Mouse (Mus musculus) induced T-regulatory cell, adult 2 months (primary cell): Measurements from ENCODE around the gene Gtf2i.

Source experiments
- DNase-seq: peaks from one replicate; pipeline ENCODE4 v3.0.0-alpha.2; 2012; ENCODE audit warnings: low read depth

Gtf2i gene

DNA sequence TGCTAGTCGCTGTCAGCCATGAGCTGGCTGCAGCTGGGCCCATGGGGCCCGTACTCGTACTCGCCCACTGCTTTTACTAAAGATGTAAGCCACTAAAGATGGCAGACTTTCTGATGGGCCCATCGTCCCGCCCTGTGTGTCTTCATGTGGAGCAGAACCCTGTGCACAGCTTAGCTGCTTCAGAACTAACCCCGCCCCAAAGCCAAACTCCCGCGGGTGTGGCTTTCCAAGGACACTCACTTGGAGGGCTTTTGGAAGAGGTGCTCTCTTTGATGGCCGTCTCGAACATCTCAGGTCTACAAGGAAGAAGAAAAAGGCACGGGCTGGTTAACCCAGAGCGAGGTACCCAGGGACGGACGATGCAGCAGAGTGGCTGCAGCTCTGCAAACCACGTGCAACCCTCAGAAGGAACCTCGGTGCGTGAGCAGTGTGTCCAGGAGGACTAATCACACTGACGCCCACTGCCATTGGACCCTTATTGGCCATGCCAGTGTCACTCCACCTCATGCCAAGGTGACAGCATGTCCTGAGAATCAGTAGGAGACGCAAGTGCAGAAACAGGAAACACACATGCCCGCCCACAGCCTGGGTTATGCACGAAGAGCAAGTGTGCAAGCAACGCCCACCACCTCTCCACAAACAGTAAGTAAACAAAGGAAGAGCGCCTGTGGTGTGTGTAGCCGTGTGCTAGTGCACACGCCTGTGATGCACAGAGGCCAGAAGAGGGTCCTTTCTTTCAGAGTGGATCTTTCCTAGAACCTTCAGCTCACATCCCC is 70.7 kb downstream of the Gtf2i start:
- peak; percentile 62 for DNase-seq

DNA sequence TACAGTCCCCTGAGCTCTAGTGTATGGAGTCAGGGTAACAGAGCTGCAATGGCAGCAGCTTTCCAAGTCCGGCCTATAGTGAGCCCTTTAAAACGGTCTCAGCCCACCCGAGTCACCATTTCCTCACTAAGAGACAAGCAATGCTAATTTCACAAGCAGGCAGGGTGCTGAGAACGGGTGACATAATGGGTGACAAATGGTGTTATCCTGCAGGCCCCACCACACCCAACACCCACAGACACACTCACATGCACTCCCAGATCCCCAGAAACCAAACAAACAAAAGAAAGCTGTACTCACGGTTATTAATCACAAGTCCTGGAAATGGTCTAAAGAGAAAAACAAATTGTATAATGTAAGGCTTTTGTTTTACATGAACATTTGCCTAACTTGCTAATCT is 72.7 kb downstream of the Gtf2i start:
- DNase-seq: no peak

DNA sequence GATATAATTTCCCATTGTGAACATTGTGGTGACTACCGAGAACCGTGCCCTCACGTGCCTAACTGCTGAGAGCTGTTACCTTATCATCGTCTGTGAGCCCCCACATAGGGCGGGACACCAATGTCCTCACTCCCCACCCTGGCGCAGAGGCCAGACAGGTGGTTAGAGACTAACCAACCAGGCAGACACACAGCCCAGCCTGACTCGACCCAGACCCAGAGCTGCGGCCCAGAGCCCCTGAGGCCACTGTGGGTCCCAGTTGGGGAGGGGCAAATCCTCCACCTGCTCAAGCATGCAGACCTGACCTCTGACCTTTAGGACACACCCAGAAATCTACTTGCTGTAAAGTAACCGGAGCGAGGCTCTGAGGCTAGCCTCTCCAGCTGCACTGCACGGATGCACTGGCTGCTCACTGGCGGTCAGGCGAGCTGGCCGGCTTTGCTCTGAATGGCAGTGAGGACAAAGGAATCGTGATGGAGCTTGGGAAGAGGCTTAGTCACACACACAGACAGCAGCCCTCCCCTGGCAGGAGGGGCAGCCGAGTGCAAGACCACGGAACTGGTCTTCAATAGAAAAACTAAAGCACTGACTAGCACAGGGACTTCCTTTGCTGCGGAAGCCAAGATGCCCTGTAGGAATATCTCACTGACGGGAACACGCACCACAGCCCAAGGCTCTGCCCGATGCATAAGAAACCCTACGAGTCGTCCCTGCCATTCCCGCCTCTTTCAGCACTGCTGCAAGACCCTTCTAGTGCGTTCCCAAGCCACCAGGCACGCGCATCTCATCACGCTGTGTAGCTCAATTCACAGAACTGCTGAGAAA is 76.4 kb downstream of the Gtf2i start:
- no peak for DNase-seq

DNA sequence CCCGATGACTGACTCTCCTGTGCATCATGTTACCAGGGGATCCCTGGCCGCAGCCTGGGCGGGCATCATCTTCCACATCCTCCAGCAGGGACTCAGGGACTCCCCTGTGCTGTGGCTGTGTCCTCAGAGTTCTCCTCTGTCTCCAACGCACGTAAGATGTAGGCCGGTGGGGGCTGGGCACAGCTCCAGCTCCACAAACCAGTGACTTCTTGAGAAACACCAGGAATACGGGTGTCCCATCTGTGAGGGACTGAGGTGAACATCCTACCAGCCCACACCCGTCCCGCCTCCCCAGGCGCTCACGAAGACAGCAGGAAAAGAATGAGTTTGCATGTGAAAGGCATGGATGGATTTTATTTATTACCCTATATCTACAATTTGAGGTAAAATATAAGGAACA is 77.1 kb downstream of the Gtf2i start:
- no peak for DNase-seq

DNA sequence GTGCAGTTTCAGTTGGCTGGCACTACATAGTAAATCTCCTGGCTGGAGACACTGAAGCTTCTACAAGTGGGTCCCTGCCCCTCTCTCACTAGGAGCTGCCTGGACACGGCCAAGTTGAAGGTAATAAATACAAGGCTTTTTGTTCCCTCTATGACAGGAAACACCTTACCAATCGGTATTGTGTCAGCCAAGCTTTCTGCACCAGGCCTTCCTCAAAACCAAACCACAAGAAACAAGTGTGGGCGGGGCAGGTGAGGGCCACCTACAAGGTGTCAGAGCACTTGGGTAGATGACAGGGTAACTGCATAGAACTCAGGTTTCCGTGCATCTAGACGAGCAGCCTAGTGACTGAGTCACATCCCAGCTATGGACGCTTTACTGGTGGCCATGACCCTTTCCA is 77.8 kb downstream of the Gtf2i start:
- DNase-seq: peak; percentile 92

DNA sequence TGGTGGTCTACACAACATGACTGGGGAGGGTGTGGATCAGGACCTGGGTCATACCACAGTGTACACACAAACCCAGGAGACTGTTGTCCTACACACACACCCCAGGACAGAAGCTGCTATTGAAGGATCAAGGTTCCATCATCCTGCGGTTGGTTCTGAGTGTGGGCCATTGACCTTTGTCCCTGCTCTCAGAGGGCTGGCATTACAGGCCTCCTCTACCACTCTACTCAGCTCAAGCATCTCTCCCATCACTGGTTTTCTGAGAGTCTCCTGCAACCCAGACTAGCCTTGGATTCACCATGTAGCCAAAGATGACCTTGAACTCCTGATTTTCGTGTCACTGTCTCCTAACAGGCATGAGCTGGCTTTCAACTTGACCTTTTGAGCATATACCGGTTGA is 78.3 kb downstream of the Gtf2i start:
- DNase-seq: no peak

DNA sequence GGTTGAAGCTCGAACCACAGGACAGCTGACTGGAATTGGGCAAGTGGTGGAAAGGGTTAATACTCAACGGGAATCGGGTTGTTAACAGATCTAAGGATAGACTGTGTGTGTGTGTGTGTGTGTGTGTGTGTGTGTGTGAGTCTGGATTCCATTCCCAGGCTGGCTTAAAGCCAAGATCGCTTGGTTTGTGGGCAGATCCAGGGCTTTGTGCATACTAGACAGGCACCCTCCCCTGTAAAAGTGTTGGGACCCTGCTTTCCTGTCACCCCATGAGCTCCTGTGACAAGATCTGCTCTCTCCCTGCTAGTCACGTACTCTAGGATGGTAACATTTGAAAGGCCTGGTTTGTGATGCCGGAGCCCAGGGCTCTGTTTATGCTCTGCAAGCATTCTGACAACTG is 79.4 kb downstream of the Gtf2i start:
- peak; percentile 48 for DNase-seq

DNA sequence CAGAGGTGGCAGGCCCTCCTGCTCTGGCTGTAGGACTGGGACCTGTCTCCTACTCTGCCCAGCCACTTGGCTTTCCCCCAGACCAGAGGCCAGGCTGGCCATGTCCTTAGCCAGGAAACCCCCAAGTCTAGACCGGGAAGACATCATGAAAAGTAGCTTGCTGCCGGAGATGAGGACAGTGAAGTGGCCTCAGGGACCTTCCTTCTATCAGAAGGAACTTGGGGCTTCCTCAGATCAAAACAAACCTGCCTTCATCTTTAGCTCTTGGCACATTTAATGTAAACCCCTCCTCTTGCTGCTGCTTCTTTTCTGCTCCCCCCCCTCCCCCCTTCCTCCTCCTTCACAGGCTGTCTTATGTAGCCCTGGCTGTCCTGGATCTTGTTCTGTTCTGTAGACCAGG is 80.4 kb downstream of the Gtf2i start:
- DNase-seq: peak; percentile 56

DNA sequence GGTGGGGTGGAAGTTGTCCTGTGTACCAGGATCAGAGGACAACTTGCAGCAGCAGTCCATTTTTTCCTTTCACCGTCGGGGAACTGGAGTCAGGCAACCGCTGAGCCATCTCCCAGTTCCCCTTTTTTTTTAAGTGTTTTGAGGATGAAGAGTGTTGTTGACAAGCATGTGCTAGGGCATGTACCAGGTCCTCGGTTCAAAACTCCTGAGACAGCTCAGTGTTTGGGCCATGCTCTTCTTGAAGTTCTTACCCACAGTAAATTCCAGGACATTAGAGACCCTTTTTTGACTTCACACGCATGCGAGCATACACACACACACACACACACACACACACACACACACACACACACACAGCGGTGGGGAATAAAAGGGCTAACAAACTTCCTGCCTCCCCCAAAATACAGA is 81.3 kb downstream of the Gtf2i start:
- peak; percentile 59 for DNase-seq

DNA sequence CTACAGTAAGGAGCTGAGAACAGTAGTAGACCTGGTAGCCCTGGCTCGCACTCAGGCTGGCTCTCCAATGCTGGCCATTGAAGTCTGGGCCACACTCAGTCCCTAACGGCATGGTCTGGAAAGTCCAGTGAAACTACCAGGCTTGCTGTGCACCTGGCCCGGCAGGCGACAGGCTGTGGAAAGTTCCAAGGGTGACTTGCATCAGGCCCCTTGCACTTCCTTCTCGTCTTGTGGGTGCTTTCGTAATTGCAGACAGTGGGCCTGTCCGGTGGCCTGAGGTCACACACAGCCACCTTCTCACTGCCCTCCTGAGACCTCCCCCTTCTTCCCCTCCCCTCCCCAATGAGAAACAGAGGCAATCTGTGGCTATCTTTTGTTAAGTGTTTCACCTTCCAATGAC is 82.0 kb downstream of the Gtf2i start:
- peak; percentile 75 for DNase-seq

DNA sequence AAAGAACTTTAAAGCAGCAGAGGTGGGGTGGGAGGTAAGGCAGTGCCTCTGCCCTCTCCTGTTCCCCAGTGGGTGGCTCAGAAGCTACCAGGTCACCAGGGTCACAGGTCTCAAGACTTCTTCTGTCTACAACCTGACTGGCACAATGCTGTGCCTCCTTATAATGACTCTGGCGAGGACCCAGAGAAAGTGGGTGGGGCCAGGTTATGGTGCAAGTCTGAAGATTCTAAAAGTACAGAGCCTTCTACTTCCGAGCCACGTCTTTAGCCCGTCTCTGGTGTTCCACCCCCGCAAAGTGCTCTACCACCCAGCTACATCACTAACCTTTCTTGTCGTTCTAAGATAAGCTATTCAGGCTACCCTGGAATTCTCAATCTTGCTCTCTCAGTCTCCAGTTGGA is 82.4 kb downstream of the Gtf2i start:
- peak; percentile 88 for DNase-seq

DNA sequence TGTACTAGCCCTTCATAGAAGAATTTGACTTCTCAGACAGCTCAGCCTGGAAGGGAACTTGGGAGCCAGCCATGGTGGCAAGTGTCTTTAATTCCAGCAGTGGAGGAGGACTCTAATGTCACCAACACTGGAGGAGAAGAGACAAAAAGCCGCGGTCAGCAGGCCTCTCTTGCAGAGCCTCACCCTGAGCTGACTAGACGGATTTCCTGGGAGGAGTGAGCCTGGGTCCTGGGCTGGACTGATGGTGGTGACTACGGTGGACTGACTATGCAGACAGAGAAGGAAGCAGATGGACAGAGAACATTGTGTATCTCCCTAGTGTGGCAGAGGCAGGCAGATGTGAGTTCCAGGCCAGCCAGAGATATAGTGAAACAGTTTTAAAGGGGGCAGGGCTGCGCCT is 83.2 kb downstream of the Gtf2i start:
- DNase-seq: peak; percentile 33

DNA sequence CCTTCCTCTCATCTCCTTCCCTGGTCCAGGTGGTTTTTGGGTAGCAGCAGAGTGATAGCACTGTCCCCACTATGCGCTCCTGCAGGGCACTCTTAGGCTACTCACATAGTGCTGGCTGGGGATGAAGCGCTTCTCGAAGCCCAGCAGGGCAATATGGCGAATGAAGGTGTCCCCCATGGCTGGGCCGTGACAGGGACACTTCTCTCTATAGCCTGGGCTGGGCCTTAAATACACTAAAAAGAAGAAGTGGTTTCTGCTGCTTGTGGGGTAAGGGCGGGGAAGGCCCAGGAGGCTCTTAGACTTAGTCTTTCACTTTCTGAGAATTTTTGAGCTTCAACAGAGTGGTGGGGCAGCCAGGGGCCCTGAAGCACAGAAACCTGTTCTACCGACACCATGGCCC is 85.2 kb downstream of the Gtf2i start, which contains the start of gene Ncf1:
Gene Ncf1 (minus strand): TSS at position 235 of the 400 bp plus-strand sequence.
- peak; percentile 67 for DNase-seq

DNA sequence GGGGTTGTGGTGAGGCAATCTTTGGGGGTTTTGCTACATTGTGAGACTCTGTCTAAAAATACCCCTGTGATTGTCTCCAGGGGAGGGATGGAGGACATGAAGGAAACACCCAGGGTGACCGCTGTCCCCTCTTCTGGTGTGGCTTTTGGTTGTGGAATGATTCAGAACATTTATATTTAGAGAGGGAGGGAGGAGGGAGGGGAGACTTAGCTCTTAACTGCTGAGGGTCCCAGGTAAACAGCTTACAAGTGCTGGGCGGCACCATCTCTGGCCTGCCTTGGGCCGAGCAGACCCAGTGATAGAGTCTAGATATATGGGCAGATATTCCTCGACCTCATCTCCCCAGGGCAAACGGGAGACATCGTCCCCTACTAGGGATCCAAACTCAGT is 86.3 kb downstream of the Gtf2i start:
- no peak for DNase-seq

DNA sequence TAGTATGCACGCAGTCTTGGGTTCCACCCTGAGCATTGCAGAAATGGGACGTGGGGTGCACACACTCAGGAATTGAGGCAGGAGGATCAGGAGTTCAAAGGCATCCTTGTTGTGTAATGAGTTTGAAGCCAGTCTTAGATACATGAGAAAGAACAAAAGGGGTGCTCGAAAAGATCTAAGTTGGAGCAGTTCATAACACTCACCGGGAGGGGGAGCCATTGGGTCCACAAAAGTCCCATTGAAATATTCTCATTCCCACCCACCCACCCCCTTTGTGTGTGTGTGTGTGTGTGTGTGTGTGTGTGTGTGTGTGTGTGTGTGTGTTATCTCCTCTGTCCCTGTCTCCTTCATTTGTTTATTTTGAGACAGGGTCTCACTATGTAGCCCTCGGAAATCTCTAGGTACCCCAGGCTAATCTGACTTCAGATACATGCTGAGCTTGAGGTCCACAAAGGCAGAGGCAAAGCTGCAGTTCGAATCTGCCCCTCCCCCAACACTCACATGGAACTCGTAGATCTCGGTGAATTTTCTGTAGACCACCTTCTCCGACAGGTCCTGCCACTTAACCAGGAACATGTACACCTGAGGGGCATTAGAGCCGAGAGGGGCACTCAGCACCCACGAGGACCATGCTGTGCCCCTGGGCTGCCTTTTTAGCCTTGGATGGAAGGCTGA is 86.8 kb downstream of the Gtf2i start:
- peak; percentile 83 for DNase-seq

DNA sequence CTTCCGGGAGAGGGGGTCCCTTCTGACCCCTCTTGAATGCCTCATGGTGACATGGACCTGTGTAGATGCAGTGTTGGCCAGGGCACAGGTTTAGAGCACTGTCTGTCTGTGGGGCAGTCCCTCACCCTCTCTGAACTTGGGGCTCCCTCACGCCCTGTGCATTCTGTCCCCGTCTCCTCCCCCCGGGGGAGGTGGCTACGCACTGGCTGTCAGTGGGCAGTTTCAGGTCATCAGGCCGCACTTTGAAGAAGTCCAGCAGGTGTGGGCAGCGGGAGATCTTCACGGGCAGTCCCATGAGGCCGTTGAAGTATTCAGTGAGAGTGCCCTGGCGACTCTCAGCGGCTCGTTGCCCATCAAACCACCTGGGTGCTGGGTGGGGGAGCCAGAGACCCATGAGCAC is 87.6 kb downstream of the Gtf2i start:
- DNase-seq: peak; percentile 20

DNA sequence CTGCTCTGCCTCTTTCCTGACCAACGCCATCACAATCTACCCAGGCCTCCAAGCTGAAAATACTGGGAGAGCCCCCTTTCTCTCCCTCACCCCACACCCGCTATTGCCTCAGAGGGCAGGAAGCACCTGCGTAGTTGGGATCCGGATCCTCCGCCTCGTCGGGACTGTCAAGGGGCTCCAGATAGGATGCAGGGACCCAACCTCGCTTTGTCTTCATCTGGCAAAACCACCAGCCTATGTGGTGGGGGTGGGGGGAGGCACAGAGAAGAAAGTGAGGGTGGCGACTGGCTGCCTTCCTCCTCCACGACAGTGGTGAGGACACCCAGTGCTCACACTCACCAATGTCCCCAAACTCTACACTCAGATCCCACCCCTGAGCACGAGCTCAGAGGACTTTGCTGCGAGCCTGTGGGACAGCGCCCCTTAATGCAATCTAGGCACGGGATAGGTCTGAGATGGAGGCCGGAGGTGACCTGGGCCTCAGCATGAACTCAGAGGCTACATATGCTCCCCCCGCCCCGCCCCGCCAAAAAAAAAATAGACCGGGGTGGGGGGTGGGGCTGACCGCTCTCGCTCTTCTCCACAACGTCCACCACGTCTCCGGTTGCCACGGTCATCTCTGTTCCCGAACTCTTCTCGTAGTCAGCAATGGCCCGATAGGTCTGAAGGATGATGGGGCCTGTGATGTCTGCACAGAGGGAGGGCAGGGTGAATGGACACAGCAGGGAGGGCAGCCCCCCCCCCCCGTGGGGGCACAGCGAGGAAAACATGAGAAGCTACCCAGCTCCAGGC is 89.3 kb downstream of the Gtf2i start:
- DNase-seq: no peak

DNA sequence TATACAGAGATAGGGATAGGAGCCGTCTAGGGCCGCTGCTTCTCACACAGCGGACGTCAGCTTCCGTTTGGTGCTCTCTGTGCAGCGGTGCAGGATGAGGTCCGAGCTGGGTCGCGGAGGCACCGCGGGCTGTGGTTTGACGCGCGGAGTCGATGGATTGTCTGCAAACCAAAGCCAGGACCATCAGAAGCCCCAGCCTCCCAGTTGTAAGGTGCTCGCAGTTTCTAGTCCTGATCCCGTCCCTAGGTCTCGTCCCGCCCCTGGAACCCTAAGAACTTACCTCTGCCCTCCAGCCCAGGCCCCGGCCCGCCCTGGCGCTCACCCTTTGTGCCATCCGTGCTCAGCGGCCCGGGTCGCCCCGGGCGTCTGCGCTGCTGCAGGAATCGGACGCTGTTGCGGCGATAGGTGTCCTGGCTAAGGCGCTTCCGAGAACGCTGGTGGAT is 92.8 kb downstream of the Gtf2i start:
- no peak for DNase-seq

DNA sequence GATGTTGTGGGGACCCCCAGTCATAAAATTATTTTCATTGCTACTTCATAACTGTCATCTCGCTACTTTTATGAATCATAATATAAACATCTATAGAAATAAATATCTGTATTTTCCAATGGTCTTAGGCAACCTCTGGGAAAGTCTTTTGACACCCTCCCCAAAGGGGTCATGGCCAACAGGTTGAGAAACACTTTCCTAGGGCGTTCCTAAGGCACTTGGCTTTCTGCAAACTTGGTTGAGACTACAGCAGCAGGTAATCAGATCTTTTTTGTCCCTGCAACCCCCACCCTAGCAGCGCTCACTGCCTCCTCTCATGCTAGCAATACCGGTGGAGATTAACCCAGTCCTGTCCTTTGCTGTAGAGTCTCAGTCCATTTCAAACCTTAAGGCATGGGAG is 93.3 kb downstream of the Gtf2i start:
- DNase-seq: no peak

DNA sequence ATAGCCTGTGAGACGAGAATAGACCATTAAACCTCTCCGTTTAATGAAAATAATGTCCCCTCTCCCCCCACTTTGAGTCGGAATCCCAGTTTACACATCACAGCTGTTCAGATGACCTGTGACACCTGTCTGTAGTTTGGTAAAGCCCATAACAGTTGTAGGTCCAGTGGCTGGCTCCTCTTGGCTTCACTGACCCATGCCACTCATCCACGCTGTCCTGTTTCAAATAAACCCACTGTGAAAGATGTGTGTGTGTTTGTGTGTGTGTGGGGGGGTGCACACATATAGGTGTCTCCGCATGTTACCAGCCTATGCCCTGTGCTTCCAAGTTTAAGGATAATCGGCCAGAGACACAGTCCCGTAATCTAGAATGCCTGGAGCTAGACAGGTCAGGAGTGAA is 96.7 kb downstream of the Gtf2i start:
- DNase-seq: no peak

DNA sequence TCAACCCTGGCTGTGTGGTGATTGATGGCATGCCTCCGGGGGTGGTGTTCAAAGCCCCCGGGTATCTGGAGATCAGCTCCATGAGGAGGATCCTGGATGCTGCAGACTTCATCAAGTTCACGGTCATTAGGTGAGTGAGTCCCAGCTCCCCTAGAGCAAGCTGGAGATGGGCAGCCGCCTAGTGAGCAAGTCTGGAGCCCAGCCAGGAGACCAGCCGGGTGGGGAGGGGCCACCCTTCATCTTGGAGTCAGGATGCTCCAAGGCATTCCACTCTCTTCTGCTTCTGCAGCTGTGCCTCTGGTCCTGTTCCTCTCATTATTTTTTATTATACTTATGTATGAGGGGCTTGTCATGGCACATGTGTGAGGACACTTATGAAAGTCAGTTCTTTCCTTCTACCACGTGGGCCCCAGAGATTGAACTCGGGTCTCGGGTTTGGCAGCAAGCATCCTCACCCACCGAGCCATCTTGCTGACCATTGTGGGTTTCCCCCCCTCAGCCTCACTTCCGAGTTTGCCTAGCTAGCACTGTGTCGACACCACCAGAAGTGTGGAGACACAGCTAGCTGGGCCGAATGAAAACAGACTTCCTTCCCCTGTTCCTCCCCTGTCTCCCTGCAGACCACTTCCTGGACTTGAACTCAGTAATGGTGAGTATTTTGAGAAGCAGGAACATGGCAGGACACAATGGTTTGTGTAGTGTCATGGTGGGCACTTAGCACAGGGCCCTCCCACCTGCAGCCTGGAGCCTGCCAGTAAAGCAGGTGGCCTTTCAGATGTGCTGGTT is 100.3 kb downstream of the Gtf2i start:
- peak; percentile 36 for DNase-seq
